Mouse (Mus musculus) WW6 (cell line): ENCODE measurements around the gene Tnrc6b.

Source experiments
- DNase-seq: peaks from one replicate; pipeline ENCODE4 v3.0.0-alpha.2; 2013; ENCODE audit warnings: low read depth, low spot score

Gene Tnrc6b

GRCm38 (mm10) chr15:80784553-80784971, 73.4 kb downstream of the Tnrc6b start:
- no peak for DNase-seq

- DNase-seq = no peak
Measured at GRCm38 (mm10) chr15:80785699-80786098, 74.6 kb downstream of the Tnrc6b start.

- DNase-seq = no peak
Measured at GRCm38 (mm10) chr15:80787746-80788145, 76.6 kb downstream of the Tnrc6b start.

- DNase-seq = no peak
Measured at GRCm38 (mm10) chr15:80792556-80792955, 81.4 kb downstream of the Tnrc6b start.

GRCm38 (mm10) chr15:80795076-80795475, 84.0 kb downstream of the Tnrc6b start:
- DNase-seq = no peak

GRCm38 (mm10) chr15:80797757-80798156, 86.6 kb downstream of the Tnrc6b start:
- DNase-seq = no peak

- peak; percentile 85 for DNase-seq
Measured at GRCm38 (mm10) chr15:80798367-80799073, 87.4 kb downstream of the Tnrc6b start.

GRCm38 (mm10) chr15:80799074-80799633, 88.0 kb downstream of the Tnrc6b start:
- no peak for DNase-seq

GRCm38 (mm10) chr15:80799634-80800137, 88.6 kb downstream of the Tnrc6b start:
- no peak for DNase-seq

GRCm38 (mm10) chr15:80800201-80800600, 89.1 kb downstream of the Tnrc6b start:
- no peak for DNase-seq

- no peak for DNase-seq
Measured at GRCm38 (mm10) chr15:80800765-80801164, 89.7 kb downstream of the Tnrc6b start.

GRCm38 (mm10) chr15:80801597-80801996, 90.5 kb downstream of the Tnrc6b start:
- DNase-seq = no peak

- DNase-seq = no peak
Measured at GRCm38 (mm10) chr15:80807162-80807561, 96.0 kb downstream of the Tnrc6b start.

GRCm38 (mm10) chr15:80810226-80810625, 99.1 kb downstream of the Tnrc6b start:
- no peak for DNase-seq

GRCm38 (mm10) chr15:80812840-80813239, 101.7 kb downstream of the Tnrc6b start:
- no peak for DNase-seq

- no peak for DNase-seq
Measured at GRCm38 (mm10) chr15:80814792-80815191, 103.7 kb downstream of the Tnrc6b start.

GRCm38 (mm10) chr15:80822276-80822675, 111.2 kb downstream of the Tnrc6b start:
- DNase-seq = no peak

- no peak for DNase-seq
Measured at GRCm38 (mm10) chr15:80831170-80831569, 120.1 kb downstream of the Tnrc6b start.

- no peak for DNase-seq
Measured at GRCm38 (mm10) chr15:80832808-80833207, 121.7 kb downstream of the Tnrc6b start.

GRCm38 (mm10) chr15:80836246-80836645, 125.1 kb downstream of the Tnrc6b start:
- DNase-seq = no peak

GRCm38 (mm10) chr15:80838836-80839235, 127.7 kb downstream of the Tnrc6b start:
- no peak for DNase-seq

- DNase-seq = no peak
Measured at GRCm38 (mm10) chr15:80839653-80840420, 128.7 kb downstream of the Tnrc6b start.
